Mouse (Mus musculus): ENCODE results near the gene Dppa4.

DNA sequence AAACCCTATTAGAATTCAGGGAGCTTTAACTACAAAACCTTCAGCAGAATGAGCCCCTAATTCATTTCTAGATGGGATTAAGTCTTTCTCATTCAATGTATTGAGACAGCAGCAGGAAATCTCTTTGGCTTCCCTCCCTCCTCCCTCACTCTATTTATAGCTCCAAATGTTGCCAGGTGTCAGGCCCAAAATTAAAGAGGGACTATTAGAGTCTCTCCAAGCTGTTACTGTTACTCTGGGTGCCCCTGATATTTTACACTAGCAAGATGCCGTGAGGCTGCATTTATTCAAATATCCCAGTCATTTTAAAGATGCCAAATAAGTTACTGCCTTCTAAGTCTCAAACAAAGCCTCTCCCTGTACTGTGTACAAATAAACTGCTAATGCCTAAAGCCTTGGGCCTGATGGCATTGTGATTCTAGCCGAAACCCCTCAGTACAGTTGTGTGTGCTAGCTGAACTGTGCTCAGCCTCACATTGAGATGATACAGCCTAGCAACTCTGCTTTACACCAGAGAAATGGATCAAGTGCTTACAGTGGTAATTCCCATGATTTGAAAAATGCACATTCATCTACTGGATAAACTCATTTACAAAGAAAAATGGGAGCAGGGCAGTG lies 36.4 kb upstream of the Dppa4 start:
- TF ChIP-seq POLR2A (IDR thresholded peaks at IDR 0.05; ENCODE audit: borderline replicate concordance, extremely low read depth, low read depth, low read length) (no peak), CTCF (IDR thresholded peaks at IDR 0.05; ENCODE audit: insufficient read depth, low read length) (no peak)

Data from lung, adult 2 months (tissue).